Mouse (Mus musculus): Measurements from ENCODE around the gene Mag. TPM values are rescaled to one million over a fixed set of nuclear protein-coding genes. Genes with fewer than 3 reads are reported as not detected.
"Not testable (repeated sequence)": the region's sequence is repeated elsewhere in the genome, so short reads cannot be mapped to it uniquely, and the experiment has no call there.

Mag gene
- total RNA-seq, 2 experiments from 2014 or later = 0.48 TPM; not detected in 1

DNA sequence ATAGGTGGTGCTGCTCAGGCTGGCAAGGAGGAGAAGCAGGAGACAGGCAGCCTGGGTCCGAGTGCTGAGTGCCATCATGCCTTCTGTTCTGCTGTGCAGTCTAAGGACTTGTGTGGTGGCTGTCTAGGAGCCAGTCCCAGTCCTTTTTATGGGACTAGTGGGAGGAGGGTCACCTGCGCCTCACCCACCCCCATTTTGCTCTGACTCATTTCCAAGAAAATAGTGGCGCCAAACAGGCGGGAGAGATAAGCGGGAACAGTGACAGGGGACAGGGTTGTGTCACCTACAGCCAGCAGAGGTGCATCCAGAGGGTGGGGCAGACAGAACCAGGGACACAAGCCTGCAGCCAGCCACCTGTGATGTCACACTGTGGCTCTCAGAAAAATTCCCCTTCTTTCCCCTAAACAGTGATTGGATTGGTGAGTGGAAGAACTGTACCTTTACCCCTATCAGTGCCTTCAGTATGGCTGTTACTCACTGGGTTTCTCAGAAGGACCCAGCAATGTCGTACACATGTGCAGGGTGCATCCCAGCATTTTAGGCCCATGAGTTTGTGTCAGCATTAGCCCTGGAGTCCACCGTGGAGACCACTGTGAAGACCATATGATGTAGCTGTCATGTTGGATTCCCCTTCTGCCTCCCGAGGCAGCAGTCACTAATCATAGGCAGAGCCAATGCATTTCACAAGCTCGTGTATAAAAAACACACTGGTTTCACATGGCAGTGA is 29.4 kb upstream of the Mag start, which contains the start of gene Hamp:
TSS of gene Hamp (minus strand) at position 124 of the 727 bp plus-strand sequence.
- no peak for DNase-seq
- intact Hi-C loops (cut with DNase I) = no loop called here

DNA sequence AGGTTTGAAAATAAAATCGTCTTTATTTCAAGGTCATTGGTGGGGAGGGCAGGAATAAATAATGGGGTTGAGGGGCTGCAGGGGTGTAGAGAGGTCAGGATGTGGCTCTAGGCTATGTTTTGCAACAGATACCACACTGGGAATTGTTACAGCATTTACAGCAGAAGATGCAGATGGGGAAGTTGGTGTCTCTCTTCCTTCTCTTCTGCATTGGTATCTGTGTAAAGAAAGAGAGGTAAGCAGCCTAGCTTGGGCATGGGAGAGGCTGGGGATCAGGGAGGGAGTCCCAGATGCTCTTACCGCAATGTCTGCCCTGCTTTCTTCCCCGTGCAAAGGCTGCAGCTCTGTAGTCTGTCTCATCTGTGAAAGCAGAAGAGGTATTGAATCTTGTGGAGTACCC is 27.7 kb upstream of the Mag start:
- intact Hi-C loops (cut with DNase I); DNase-seq: not testable (repeated sequence)

DNA sequence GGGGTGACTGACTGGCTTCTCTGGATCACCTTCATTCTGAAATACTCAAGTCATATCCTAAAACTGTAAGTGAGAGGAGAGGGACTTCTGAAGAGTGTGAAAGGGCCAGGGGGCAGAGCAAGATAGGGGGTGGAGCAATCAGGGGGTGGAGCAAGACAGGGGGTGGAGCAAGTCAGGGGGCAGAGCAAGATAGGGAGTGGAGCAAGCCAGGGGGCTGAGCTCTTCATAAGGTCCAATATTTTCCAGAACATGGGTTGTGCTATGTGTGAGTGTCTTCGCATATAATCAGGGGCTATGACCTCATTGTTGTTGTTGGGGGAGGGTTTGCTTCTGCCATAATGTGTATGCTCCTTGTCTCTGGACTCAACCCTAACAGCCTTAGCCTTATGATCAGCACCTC is 25.4 kb upstream of the Mag start:
- DNase-seq; intact Hi-C loops (cut with DNase I): not testable (repeated sequence)

DNA sequence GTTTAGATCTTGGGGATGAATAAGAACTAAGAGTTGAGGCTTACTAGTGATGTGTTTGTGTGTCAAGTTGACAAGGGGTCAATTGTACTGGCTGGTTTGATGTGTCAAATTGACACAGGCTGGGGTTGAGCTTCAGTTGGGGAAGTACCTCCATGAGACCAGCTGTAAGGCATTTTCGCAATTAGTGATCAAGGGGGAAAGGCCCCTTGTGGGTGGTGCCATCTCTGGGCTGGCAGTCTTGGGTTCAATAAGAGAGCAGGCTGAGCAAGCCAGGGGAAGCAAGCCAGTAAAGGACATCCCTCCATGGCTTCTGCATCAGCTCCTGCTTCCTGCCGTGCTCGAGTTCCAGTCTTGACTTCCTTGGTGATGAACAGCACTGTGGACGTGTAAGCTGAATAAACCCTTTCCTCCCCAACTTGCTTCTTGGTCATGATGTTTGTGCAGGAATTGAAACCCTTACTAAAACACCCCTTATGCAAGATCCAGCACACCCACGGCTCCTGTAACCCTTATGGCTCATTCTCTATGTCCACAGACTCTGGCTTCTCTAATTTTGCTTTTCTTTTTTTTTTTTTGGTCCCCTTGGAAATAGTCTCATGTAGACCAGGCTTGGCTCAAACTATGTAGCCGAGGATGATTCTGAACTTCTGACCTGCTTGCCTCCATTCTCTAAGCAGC is 20.9 kb upstream of the Mag start:
- DNase-seq; intact Hi-C loops (cut with DNase I): not testable (repeated sequence)

DNA sequence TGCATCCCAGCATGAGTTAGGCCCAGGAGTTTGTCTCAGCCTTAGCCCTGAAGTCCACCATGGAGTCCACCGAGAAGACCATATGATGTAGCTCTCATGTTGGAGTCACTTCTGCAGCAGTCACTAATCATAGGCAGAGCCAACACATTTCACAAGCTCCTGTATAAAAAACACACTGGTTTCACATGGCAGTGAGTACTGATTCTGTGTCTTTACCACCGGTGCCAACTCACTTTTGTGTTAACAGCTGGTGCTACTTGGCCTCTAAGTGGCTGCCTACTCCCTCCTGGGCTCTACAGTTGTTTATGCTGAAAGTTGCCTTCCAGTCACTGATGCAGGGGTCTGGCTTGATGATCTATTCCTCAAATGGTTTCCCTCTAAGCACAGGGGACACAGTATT is 9.9 kb upstream of the Mag start, which contains the start of gene Hamp2:
TSS of gene Hamp2 (minus strand) at position 101 of the 400 bp plus-strand sequence.
- intact Hi-C loops (cut with DNase I); DNase-seq: not testable (repeated sequence)

DNA sequence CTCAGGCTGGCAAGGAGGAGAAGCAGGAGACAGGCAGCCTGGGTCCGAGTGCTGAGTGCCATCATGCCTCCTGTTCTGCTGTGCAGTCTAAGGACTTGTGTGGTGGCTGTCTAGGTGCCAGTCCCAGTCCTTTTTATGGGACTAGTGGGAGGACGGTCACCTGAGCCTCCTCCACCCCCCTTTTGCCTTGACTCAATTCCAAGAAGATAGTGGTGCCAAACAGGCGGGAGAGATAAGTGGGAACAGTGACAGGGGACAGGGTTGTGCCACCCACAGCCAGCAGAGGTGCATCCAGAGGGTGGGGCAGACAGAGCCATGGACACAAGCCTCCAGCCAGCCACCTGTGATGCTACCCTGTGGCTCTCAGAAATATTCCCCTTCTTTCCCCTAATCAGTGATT is 9.4 kb upstream of the Mag start:
- intact Hi-C loops (cut with DNase I) = no loop called here
- no peak for DNase-seq

DNA sequence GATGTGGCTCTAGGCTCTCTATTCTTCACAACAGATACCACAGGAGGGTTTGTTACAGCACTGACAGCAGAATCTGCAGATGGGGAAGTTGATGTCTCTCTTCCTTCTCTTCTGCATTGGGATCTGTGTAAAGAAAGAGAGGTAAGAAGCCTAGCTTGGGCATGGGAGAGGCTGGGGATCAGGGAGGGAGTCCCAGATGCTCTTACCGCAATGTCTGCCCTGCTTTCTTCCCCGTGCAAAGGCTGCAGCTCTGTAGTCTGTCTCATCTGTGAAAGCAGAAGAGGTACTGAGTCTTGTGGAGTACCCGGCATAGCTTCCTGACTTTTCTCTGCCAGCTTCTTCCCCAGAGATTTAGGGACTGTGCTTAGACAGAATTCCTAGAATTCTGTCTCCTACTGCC is 7.8 kb upstream of the Mag start:
- DNase-seq; intact Hi-C loops (cut with DNase I): not testable (repeated sequence)

DNA sequence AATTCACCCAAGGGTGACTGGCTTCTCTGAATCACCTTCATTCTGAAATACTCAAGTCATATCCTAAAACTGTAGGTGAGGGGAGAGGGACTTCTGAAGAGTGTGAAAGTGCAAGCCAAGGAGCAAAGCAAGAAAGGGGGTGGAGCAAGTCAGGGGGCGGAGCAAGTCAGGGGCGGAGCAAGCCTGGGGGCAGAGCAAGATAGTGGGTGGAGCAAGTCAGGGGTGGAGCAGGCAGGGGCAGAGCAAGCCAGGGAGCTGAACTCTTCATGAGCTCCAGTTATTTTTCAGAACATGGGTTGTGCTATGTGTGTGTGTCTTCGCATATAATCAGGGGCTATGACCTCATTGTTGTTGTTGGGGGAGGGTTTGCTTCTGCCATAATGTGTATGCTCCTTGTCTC is 5.5 kb upstream of the Mag start:
- intact Hi-C loops (cut with DNase I) = no loop called here

DNA sequence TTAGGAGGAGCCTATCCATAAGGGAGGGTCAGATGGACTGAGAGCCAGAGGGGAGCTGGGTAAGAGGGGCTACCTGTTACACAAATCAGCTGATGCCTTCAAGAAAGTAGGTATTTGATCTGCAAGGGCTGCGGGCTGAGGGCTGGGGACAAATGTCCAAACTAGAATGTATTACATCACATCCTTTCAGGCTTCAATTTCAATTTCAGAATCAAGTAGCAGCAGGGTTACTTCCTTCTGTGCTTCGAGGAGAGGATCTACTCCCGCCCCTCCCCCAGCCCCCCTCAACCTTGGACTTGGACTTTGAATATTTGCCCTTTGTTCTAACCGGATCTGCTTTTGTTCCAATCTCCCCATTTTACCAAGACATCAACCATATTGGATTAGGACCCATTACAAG is 2.5 kb upstream of the Mag start:
- no peak for DNase-seq
- intact Hi-C loops (cut with DNase I) = no loop called here

More for the DNA sequence above, 5.5 kb upstream of the Mag start:
- no peak for DNase-seq

DNA sequence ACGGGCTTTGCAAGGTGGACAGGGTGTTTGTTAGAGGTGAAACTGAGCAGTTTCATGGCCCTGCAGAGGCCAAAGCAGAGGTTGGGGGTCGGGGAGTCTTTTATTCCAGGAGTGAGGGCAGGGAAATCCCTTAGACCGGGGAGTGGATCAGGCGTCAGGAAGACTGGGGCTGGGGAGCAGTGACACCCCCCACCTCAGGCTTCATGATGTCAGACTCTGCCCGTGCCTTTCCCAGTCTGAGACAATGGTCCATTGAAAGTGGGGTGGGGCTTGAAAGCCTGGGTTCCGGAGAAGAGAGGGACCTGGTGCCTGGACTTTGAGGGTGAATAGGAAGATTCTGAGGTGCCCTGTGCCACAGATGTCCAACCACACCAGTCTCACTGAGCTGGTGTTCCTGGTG is 2.0 kb upstream of the Mag start:
- intact Hi-C loops (cut with DNase I) = no loop called here

DNA sequence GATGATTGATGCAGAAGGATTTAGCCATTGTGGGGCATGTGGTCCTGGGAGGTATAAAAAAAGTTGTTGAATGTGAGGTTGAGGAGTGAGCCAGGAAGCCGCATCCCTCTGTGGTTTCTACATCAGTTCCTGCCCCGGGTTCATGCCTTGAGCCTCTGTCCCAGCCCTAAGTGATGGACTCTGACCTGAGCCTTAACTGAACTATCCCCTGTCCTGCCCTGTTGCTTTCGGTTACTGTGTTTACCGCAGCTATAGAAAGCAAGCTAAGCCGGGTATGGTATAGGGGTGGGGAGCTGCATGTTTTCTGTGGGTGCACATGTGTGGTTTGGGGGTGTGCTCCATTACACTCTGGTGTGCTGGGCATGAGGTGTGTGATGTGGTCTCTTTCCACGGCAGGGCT is 4.9 kb downstream of the Mag start:
- DNase-seq = no peak
- intact Hi-C loops (cut with DNase I) = no loop called here

More for the DNA sequence above, 2.0 kb upstream of the Mag start:
- no peak for DNase-seq

DNA sequence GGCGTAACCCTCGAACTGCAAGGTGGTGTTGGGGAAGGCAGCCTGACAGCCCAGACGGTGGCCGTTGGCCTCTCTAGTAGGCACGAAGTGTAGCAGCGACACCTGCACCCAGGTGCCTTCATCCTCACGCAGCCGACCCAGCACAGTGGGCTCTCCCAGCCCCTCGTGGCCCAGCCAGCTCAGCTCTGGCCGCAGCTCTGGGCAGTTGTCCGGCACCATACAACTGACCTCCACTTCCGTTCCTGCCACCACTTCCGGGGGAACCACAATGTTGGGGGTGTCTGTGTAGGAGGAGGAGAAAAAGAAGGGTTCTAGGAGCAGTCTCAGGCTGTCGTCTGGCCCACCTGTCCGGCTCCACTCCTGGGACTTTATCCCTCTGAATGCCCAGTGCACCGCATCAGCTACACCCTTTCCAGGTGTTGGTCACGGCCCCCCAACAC is 5.7 kb downstream of the Mag start:
- intact Hi-C loops (cut with DNase I) = no loop called here
- no peak for DNase-seq

DNA sequence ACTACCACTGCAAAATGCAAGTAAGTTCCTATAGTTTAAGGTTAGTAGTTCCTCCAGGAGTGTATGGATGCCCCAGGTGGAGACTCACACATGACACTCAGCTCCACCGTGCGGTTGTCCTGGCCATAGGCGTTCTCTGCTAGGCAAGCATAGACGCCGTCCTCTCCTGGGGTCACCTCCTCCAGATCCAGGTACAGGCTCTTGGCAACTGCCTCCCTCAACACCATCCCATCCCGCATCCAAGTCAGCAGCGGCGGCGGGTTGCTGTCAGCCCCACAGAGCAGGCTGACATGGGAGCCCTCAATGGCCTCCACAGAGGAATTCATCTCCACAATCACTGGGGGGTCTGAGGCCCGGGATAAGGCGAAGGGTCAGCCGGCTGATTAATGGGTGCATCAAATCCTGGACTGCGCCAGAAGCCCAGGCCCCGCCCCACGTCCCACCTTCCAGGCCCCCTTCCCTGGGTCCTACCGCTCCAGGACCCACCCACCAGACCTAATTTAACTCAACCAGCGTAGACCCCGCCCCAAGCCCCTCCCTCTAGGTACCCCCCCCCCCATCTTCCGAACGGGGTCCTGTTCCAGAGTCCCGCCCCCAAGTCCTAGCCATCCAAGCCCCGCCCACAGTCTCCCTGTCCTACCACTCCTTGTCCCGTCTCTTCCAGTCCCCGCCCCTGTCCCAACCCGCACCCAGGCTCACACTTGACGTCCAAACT is 6.2 kb downstream of the Mag start:
- DNase-seq = no peak
- intact Hi-C loops (cut with DNase I) = no loop called here

DNA sequence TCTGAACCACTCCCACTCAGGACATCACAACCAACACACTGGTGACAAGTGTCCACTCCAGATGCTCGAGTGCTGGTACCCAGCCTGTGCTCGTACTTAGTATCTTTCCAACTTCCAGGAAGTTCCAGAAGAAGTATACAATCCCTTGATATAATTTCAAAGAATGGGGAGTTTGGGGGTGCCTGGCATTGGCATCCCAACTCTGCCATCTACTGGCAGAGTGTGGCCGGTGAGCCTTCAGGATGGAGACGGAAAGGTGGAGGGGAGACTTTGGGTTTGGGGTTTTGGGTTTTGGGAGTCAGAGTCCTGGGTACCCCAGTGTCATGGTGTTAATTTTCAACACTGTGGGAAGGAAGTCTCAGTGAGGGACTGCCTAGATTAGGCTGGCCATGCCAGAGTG is 10.6 kb downstream of the Mag start:
- DNase-seq = peak in 1 of 2 experiments; percentile 19
- intact Hi-C loops (cut with DNase I) = loop anchor here (5.0 kb wide), 1 partner anchor 312 kb away; no protein-coding TSS in a partner anchor

DNA sequence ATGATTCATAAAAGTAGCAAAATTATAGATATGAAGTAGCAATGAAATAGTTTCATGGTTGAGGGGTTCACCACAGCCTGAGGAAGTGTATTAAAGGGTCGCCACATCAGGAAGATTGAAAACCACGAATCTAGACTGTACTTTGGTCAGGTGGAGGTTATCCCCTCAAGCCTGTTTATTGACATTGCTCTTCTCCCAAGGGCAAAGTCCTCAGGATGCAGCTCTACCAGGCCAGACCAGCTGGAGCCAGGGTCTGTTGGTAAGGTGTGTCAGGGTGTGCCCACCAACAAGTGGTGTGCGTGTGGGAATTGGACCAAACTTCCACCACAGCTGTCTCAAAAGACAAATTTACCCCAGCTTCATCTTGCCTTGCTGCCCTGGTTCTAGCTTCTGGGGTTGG is 19.5 kb downstream of the Mag start:
- intact Hi-C loops (cut with DNase I) = no loop called here
- DNase-seq = no peak

DNA sequence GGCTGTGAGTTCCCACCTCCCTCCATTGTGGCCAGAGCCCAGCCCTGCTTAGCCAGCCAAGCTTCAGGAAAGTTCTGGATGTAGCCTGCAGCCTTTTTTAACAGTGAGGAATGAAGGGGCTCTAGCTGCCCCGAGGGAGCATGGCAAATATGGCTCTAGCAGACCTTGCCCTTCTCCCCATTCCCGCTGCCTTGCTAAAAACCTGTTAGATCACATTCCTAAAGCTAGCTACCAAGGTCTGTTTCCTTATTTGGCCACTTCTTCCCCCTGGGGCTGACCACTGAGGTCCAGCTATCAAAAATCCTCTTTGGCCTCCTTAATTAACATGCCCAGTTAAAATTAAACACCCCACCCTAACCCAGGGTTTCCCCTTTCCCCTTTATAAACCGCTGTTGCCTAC is 22.2 kb downstream of the Mag start:
- DNase-seq = no peak
- intact Hi-C loops (cut with DNase I) = no loop called here

DNA sequence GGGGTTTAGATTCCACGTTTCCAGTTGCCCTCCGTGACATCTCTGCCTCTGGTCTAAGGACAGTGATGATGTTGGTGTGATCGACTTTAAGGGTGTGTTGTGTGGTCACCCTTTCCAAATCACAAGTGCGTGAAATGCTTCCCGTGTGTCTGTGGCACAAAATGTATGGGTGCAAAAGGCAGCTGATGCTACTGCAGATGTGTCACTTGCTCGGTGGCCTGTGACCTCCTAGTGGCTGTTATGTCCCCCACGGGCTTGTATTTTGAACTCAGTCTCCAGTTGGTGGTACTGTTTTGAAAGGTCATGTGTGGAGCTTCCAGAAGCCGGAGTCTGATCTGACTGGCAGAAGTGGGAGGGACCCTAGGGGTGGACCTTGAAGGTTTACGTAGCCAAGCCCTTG is 22.9 kb downstream of the Mag start:
- intact Hi-C loops (cut with DNase I) = no loop called here
- no peak for DNase-seq

DNA sequence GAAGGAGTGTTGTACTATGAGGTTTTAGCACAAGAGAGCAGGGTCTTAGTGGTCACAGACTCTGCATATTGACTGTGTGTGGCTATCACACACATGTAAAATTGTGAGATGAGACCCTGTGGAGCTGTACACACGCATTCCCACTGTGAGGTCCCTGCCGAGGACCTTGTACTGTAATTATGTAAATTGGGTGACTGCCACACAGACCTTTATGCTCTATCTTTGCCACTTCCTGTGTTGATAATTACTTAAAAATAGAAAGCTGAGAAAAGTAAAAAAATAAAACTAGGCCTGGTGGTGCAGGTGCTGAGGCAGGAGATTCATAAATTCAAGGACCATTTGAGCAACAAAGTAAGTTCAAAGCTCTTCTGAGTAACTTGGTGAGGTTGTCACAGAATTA is 24.0 kb downstream of the Mag start:
- DNase-seq = no peak
- intact Hi-C loops (cut with DNase I) = no loop called here

DNA sequence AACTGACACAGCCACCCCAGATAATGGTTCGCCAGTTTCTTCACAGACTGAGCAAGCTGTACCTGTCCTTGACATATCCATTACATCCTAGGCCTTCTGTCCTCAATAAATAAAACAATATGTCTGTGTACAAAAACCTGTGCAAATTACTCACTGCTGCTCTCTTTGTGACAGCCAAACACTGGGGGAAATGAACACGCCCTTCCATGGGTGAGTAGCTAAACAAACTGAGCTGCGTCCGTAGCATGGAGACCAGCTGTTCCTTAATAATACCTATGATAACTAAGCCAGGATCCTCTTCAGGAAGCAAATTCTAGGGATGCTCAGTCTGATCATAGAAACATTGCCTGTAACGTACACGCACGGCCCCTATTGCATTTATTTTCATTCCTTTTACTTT is 25.9 kb downstream of the Mag start:
- intact Hi-C loops (cut with DNase I) = no loop called here
- no peak for DNase-seq

DNA sequence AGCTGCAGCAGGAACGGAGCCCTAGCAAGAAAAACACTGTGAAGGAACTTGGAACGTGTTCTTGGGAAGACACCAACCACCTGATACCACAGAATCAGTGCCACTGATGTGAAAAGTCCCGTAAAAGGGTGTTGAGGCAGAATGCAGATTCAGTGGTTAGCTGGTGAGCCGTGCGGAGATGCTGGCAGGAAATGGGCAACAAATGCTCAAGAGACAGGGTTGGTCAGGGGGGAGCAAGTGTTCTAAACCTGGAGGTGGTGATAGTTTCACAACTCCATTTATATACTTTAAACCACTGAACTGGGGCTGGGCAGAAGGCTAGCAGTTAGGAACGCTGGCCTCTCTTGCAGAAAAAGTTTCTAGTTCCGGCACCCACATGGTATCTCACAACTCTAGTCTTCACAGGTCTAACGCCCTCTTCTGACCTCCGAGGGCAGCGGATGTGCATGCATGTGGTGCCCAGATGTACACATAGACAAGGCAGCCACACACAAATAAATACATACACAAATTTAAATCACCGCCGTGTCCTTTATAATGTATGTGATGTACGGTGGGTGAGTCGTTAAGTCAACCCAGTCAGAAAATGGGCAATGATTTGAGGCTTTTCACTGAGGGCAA is 27.0 kb downstream of the Mag start:
- peak in 1 of 2 experiments; percentile 7 for DNase-seq
- intact Hi-C loops (cut with DNase I) = no loop called here

DNA sequence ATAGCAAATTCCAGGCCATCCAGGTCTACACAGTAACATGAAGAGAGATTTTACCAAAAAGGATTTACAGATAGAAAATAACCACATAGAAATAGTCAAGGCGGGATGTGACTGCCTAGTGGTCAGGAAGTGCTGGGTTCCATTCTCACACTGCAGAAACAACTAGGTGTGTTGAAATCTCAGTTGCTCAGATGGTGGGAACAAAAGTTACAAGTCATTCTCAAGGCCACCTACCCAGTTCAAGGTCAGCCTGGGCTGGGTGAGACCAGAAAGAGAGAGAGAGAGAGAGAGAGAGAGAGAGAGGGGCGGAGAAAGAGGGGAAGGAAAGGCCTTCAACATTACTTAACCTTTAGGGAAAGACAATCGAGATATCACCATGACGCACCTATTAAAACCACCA is 27.8 kb downstream of the Mag start:
- intact Hi-C loops (cut with DNase I) = no loop called here
- no peak for DNase-seq

All from heart, postnatal 10 days (tissue).